Mouse (Mus musculus) urinary bladder, postnatal 25 days (tissue): ENCODE results near the gene Rai1.

ENCODE experiments used
- DNase-seq: peaks from one replicate; pipeline ENCODE4 v3.0.0; 2022; ENCODE audit warnings: low spot score

The Rai1 gene

GRCm38 (mm10) chr11:60094909-60095810, 9.7 kb upstream of the Rai1 start:
- DNase-seq = no peak

- no peak for DNase-seq
Measured at GRCm38 (mm10) chr11:60099555-60100186, 5.1 kb upstream of the Rai1 start.

- DNase-seq = no peak
Measured at GRCm38 (mm10) chr11:60100827-60101555, 3.8 kb upstream of the Rai1 start.

GRCm38 (mm10) chr11:60101986-60102385, 2.8 kb upstream of the Rai1 start:
- DNase-seq = no peak

GRCm38 (mm10) chr11:60102664-60103063, 2.1 kb upstream of the Rai1 start:
- DNase-seq = no peak

- no peak for DNase-seq
Measured at GRCm38 (mm10) chr11:60103567-60103966, 1.2 kb upstream of the Rai1 start.

- DNase-seq = peak; percentile 56
Measured at GRCm38 (mm10) chr11:60105593-60106542, 1.1 kb downstream of the Rai1 start.

- DNase-seq = peak; percentile 38
Measured at GRCm38 (mm10) chr11:60106543-60107110, 1.8 kb downstream of the Rai1 start.

GRCm38 (mm10) chr11:60107449-60107848, 2.6 kb downstream of the Rai1 start:
- no peak for DNase-seq

- DNase-seq = no peak
Measured at GRCm38 (mm10) chr11:60108631-60109172, 3.9 kb downstream of the Rai1 start.

- DNase-seq = no peak
Measured at GRCm38 (mm10) chr11:60110386-60110785, 5.6 kb downstream of the Rai1 start.

- DNase-seq = no peak
Measured at GRCm38 (mm10) chr11:60111576-60111975, 6.8 kb downstream of the Rai1 start.

- DNase-seq = no peak
Measured at GRCm38 (mm10) chr11:60113624-60114023, 8.8 kb downstream of the Rai1 start.

- DNase-seq = peak; percentile 27
Measured at GRCm38 (mm10) chr11:60114296-60115023, 9.6 kb downstream of the Rai1 start.

GRCm38 (mm10) chr11:60115024-60115538, 10.3 kb downstream of the Rai1 start:
- peak; percentile 87 for DNase-seq

GRCm38 (mm10) chr11:60115638-60116276, 10.9 kb downstream of the Rai1 start:
- no peak for DNase-seq

GRCm38 (mm10) chr11:60120586-60121262, 15.9 kb downstream of the Rai1 start:
- no peak for DNase-seq

- no peak for DNase-seq
Measured at GRCm38 (mm10) chr11:60122611-60123010, 17.8 kb downstream of the Rai1 start.

GRCm38 (mm10) chr11:60127048-60127447, 22.2 kb downstream of the Rai1 start:
- DNase-seq = no peak
